Mouse (Mus musculus) G1E (cell line): ENCODE results near the gene Rslcan18.

Source experiments
- CTCF ChIP-seq: IDR thresholded peaks from 2 replicates; pipeline ENCODE4 v1.5.1; 2012; ENCODE audit warnings: low read depth, low read length, inconsistent platforms, mixed read lengths
- GATA1 ChIP-seq: IDR thresholded peaks from 2 replicates; pipeline ENCODE4 v1.6.1; 2012; ENCODE audit warnings: borderline replicate concordance, low read length, inconsistent platforms, mixed read lengths
- TAL1 ChIP-seq: conservative IDR thresholded peaks from 2 replicates; pipeline ENCODE4 v1.6.1; 2012; ENCODE audit warnings: low read depth, low read length, inconsistent platforms, mixed read lengths

DNA sequence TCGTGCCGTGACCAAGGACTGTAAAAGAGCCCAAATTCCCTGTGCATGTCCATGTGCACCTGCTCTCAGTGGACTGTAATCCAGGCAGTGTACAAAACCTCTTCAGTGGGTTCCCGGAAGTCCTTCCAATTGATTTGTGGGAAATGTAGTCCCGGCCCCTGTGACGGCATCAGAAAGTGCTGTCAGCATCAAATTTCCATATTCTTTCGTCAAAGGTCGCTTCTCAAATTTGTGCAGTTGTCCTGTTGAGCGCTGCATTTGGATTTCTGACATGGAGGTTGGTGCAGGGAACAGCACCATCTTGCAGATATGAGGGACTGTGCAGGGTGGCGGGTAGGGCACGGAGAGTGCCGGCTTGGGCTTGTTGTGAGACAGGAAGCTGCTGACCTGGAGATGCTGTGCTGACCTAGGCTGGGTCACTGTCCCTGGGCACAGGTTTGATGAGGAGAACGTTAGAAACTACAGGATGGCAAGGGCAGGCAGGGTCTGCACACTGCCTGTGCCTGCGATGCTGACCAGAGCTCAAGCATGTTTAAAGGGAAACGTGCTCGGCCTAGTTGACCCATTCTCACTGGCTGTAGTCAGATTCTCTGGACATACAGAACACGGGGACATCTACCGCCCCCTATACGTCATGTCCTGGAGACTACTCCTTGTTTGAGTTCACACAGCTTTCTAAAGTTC is 12.1 kb upstream of the Rslcan18 start:
- TF ChIP-seq CTCF (no peak), GATA1 (no peak), TAL1 (no peak)
